ENCODE assay signal across 22 mouse cellular contexts in the genomic region with DNA sequence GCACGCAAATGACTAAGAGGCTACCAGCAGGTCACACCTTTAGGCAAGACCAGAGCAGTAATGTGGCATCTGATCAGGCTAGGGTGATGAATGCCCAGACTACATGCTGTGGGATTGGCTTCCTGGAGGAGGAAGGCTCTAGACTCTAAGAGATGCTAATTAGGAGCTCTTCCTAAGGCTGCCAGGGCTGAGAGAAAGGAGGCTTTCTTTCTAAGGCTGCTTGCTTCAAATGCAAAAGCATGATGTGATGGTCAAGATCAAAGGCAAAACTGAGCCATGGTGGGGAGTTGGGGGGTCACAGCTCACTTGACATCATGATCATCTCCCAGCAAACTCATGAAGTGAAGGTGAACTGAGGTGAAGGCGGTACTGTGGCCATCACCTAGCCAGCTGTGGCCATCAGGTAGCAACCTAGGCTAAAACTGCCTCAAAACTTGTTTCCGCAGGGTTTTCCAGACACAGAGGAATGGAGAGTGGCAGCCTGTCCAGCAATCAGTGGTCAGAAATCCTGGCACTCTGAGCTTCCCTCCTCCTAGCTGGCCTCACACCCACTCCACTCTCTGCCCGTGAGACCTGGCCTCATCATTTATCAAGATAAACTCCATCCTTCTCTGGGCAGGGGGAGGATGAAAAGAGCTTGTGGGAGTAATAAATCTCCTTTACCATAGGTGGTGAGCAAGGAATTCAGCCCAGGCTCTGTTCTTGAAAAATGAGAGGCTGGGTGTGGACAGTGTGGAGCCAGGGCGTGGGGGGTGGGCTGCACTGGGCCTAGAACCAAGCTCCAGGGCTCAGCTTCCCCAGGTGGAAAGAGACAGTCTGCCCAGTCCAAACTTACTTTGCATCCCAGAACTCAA.
DNase-seq lines count a peak whose midpoint lies in the region; ATAC-seq and TF ChIP-seq lines count a peak whose summit lies in the region.
"Had no signal": no experiment of that assay in that cellular context is flagged by ENCODE, and none has a peak within 500 bp of the region (broad histone marks: within the 10 kb centered on the region; RNA-seq: fewer than 3 reads in every experiment).

No protein-coding gene starts in this region.

- TF ChIP-seq CTCF in kidney, postnatal 0 days (IDR thresholded peaks at IDR 0.05; ENCODE audit: low read depth) = no peak
- no peak for TF ChIP-seq CTCF in gastrocnemius, adult 2 months (IDR thresholded peaks at IDR 0.05)

- peak; percentile 18 for DNase-seq in embryo, embryonic 10 days (ENCODE audit: low spot score)
- DNase-seq in embryo, embryonic 11 days = no peak
- no peak for DNase-seq in hindbrain, embryonic 10.5 days (ENCODE audit: low spot score)
- DNase-seq in kidney, postnatal 0 days (ENCODE audit: low spot score) = peak; percentile 70
- DNase-seq in kidney, postnatal 14 days = no peak
- DNase-seq in ZHBTc4 (ENCODE audit: low read depth, low spot score) = peak; percentile 4
- no peak for DNase-seq in gastrocnemius, adult 2 months
- DNase-seq: adrenal gland, postnatal 14 days; cerebellum, adult 9-11 months; gastrocnemius, postnatal 36 days; kidney, adult 9 months; layer of hippocampus, postnatal 36 days; lung, postnatal 14 days; spleen, adult 18-20 months; thymus, adult 2 months had no signal

- no peaks in the 10 kb centered on the region; the same call in 1 of the 2 replicates for H3K4me1 ChIP-seq in hindbrain, embryonic 15.5 days (replicated peaks)
- no peaks in the 10 kb centered on the region for H3K4me1 ChIP-seq in hindbrain, embryonic 10.5 days (replicated peaks)
- peaks cover 3% of the 10 kb centered on the region for H3K4me1 ChIP-seq in kidney, postnatal 0 days (replicated peaks; ENCODE audit: insufficient read depth, low read length)
- H3K4me1 ChIP-seq: hindbrain, embryonic 13.5 days; limb, embryonic 15.5 days; liver, embryonic 15.5 days; megakaryocyte, embryonic 14.5 days had no signal

- H3K27ac ChIP-seq in hindbrain, embryonic 15.5 days (replicated peaks) = no peak overlapping the region
- no peak overlapping the region for H3K27ac ChIP-seq in hindbrain, embryonic 10.5 days
- H3K27ac ChIP-seq in kidney, postnatal 0 days = no peak overlapping the region; the same call in 1 of the 2 replicates
- no peak overlapping the region for H3K27ac ChIP-seq in gastrocnemius, adult 2 months
- H3K27ac ChIP-seq: embryonic facial prominence, embryonic 15.5 days; hindbrain, embryonic 13.5 days; limb, embryonic 15.5 days; liver, embryonic 15.5 days had no signal

- peak; percentile 38; the same call in 1 of the 2 replicates for ATAC-seq in hindbrain, embryonic 15.5 days (ENCODE audit: low FRiP score, low read depth)
- ATAC-seq in kidney, postnatal 0 days (replicated peaks; ENCODE audit: low FRiP score, low read depth) = peak; percentile 78
- ATAC-seq: forebrain, embryonic 16.5 days had no signal

- H3K4me2 ChIP-seq in hindbrain, embryonic 15.5 days = no peak overlapping the region
- H3K4me2 ChIP-seq in kidney, postnatal 0 days (ENCODE audit: low read length) = no peak overlapping the region
- H3K4me2 ChIP-seq: embryonic facial prominence, embryonic 15.5 days; hindbrain, embryonic 13.5 days; limb, embryonic 15.5 days; liver, embryonic 15.5 days had no signal

- no peaks in the 10 kb centered on the region for H3K27me3 ChIP-seq in hindbrain, embryonic 15.5 days
- no peaks in the 10 kb centered on the region for H3K27me3 ChIP-seq in hindbrain, embryonic 10.5 days (ENCODE audit: insufficient read depth, poor library complexity, severe bottlenecking)
- H3K27me3 ChIP-seq in kidney, postnatal 0 days (ENCODE audit: insufficient read depth, low read length) = no peaks in the 10 kb centered on the region
- H3K27me3 ChIP-seq: embryonic facial prominence, embryonic 15.5 days; hindbrain, embryonic 13.5 days; liver, embryonic 15.5 days had no signal

- no peaks in the 10 kb centered on the region for H3K9me3 ChIP-seq in hindbrain, embryonic 15.5 days
- no peaks in the 10 kb centered on the region for H3K9me3 ChIP-seq in hindbrain, embryonic 10.5 days
- no peaks in the 10 kb centered on the region for H3K9me3 ChIP-seq in kidney, postnatal 0 days (replicated peaks; ENCODE audit: low read length)
- H3K9me3 ChIP-seq: embryonic facial prominence, embryonic 15.5 days; hindbrain, embryonic 13.5 days; limb, embryonic 15.5 days; liver, embryonic 15.5 days; megakaryocyte, embryonic 14.5 days had no signal

- no peaks in the 10 kb centered on the region for H3K36me3 ChIP-seq in hindbrain, embryonic 15.5 days
- no peaks in the 10 kb centered on the region for H3K36me3 ChIP-seq in hindbrain, embryonic 10.5 days
- no peaks in the 10 kb centered on the region for H3K36me3 ChIP-seq in kidney, postnatal 0 days (ENCODE audit: insufficient read depth, low read length)
- H3K36me3 ChIP-seq: embryonic facial prominence, embryonic 15.5 days; hindbrain, embryonic 13.5 days; limb, embryonic 15.5 days; liver, embryonic 15.5 days had no signal

- no peak overlapping the region for H3K9ac ChIP-seq in hindbrain, embryonic 15.5 days
- no peak overlapping the region for H3K9ac ChIP-seq in kidney, postnatal 0 days (ENCODE audit: low read depth, low read length)
- H3K9ac ChIP-seq: embryonic facial prominence, embryonic 15.5 days; hindbrain, embryonic 13.5 days; limb, embryonic 15.5 days; liver, embryonic 15.5 days had no signal

- H3K4me3 ChIP-seq in hindbrain, embryonic 15.5 days = no peak overlapping the region
- H3K4me3 ChIP-seq in hindbrain, embryonic 10.5 days = no peak overlapping the region
- no peak overlapping the region for H3K4me3 ChIP-seq in kidney, postnatal 0 days (replicated peaks; ENCODE audit: low read depth, low read length)
- H3K4me3 ChIP-seq in gastrocnemius, adult 2 months = no peak overlapping the region
- H3K4me3 ChIP-seq: embryonic facial prominence, embryonic 15.5 days; hindbrain, embryonic 13.5 days; limb, embryonic 15.5 days; liver, embryonic 15.5 days; megakaryocyte, embryonic 14.5 days had no signal

- intact Hi-C loops in gastrocnemius, adult 2 months (cut with DNase I) = no loop called here

- 74% methylated on average over 5 of the region's 5 CpGs for WGBS in hindbrain, embryonic 15.5 days
- WGBS in hindbrain, embryonic 10.5 days = 76% methylated on average over 5 of the region's 5 CpGs
- WGBS in kidney, postnatal 0 days = 40% methylated on average over 5 of the region's 5 CpGs

Comparison
In these comparisons a context has a peak if more than half of its experiments do, and no peak if none do; other contexts are left out.
1. DNase-seq: peak in embryo, embryonic 10 days (single experiment), kidney, postnatal 0 days (single experiment) and ZHBTc4 (single experiment); none in embryo, embryonic 11 days (single experiment), hindbrain, embryonic 10.5 days (single experiment), kidney, postnatal 14 days (single experiment) and gastrocnemius, adult 2 months (single experiment).